Mouse (Mus musculus) ZHBTc4 (cell line): ENCODE data around the gene Plcb1.

Experiments
- DNase-seq: peaks from one replicate; pipeline ENCODE4 v3.0.0-alpha.2; 2011; ENCODE audit warnings: low read depth, low spot score

Gene Plcb1

GRCm38 (mm10) chr2:134785970-134786855 is at the start of gene Plcb1:
Gene Plcb1 (plus strand): TSS chr2:134786067.
- DNase-seq, result peak; percentile 92

- DNase-seq, result no peak
Observed at GRCm38 (mm10) chr2:134755537-134755936, 30.3 kb upstream of the Plcb1 start.

GRCm38 (mm10) chr2:134756086-134756485 is 29.8 kb upstream of the Plcb1 start:
- no peak for DNase-seq

- DNase-seq, result no peak
Observed at GRCm38 (mm10) chr2:134761029-134761428, 24.8 kb upstream of the Plcb1 start.

GRCm38 (mm10) chr2:134763406-134763990 is 22.4 kb upstream of the Plcb1 start:
- DNase-seq, result no peak

GRCm38 (mm10) chr2:134764506-134764905 is 21.4 kb upstream of the Plcb1 start:
- DNase-seq, result no peak

GRCm38 (mm10) chr2:134779826-134780225 is 6.0 kb upstream of the Plcb1 start:
- DNase-seq, result no peak

- no peak for DNase-seq
Observed at GRCm38 (mm10) chr2:134780316-134780715, 5.6 kb upstream of the Plcb1 start.

- no peak for DNase-seq
Observed at GRCm38 (mm10) chr2:134786856-134787250, 986 bp downstream of the Plcb1 start.

GRCm38 (mm10) chr2:134787336-134788095 is 1.6 kb downstream of the Plcb1 start:
- no peak for DNase-seq

GRCm38 (mm10) chr2:134792926-134793325 is 7.1 kb downstream of the Plcb1 start:
- no peak for DNase-seq

GRCm38 (mm10) chr2:134800226-134800625 is 14.4 kb downstream of the Plcb1 start:
- no peak for DNase-seq

- no peak for DNase-seq
Observed at GRCm38 (mm10) chr2:134816383-134816782, 30.5 kb downstream of the Plcb1 start.

- no peak for DNase-seq
Observed at GRCm38 (mm10) chr2:134817058-134817840, 31.4 kb downstream of the Plcb1 start.

- DNase-seq, result no peak
Observed at GRCm38 (mm10) chr2:134821176-134821575, 35.3 kb downstream of the Plcb1 start.

- DNase-seq, result no peak
Observed at GRCm38 (mm10) chr2:134825645-134826044, 39.8 kb downstream of the Plcb1 start.

GRCm38 (mm10) chr2:134826111-134827005 is 40.5 kb downstream of the Plcb1 start:
- no peak for DNase-seq

GRCm38 (mm10) chr2:134827778-134828487 is 42.1 kb downstream of the Plcb1 start:
- no peak for DNase-seq

- DNase-seq, result no peak
Observed at GRCm38 (mm10) chr2:134831861-134832260, 46.0 kb downstream of the Plcb1 start.

GRCm38 (mm10) chr2:134836097-134836496 is 50.2 kb downstream of the Plcb1 start:
- no peak for DNase-seq
